Comparison of ENCODE assay signal across 15 mouse cellular contexts in the genomic region with DNA sequence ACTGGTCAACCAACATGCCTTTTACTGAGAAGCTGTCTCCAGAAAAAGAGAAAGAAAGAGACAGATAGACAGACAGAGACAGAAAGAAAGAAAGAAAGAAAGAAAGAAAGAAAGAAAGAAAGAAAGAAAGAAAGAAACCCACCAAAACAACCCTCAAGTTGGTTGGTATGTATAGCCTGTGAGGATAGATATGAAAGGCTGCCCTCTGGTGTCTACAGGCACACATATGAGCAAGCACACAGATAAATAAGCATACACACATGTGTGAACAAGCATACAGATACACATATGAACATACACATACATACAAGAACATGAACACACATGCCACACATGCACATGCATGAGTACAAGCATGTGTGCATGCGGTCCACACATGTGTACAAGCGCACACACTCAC.
A peak's percentile ranks its signal among the peaks of the same experiment; 100 is the strongest.
DNase-seq lines count a peak whose midpoint lies in the region; ATAC-seq and TF ChIP-seq lines count a peak whose summit lies in the region.
"Had no signal": no experiment of that assay in that cellular context is flagged by ENCODE, and none has a peak within 500 bp of the region (broad histone marks: within the 10 kb centered on the region; RNA-seq: fewer than 3 reads in every experiment).

No protein-coding gene starts in this region.

- H3K4me3 ChIP-seq in heart, adult 2 months, result no peak overlapping the region
- H3K4me3 ChIP-seq in stomach, postnatal 0 days (ENCODE audit: low read depth, low read length), result no peak overlapping the region
- H3K4me3 ChIP-seq: embryonic facial prominence, embryonic 13.5 days; liver, embryonic 15.5 days had no signal

- H3K4me2 ChIP-seq in stomach, postnatal 0 days (replicated peaks; ENCODE audit: low read depth), result no peak overlapping the region
- H3K4me2 ChIP-seq: embryonic facial prominence, embryonic 13.5 days; liver, embryonic 15.5 days; midbrain, embryonic 11.5 days had no signal

- H3K79me2 ChIP-seq in heart, adult 2 months (replicated peaks; ENCODE audit: control insufficient read depth, insufficient read depth, low read length), result no peaks in the 10 kb centered on the region

- H3K9ac ChIP-seq in heart, adult 2 months (ENCODE audit: low read depth, low read length), result no peak overlapping the region
- no peak overlapping the region for H3K9ac ChIP-seq in stomach, postnatal 0 days (ENCODE audit: low read length)
- H3K9ac ChIP-seq: embryonic facial prominence, embryonic 13.5 days; liver, embryonic 15.5 days had no signal

- no peak for ATAC-seq in stomach, postnatal 0 days (ENCODE audit: low FRiP score, low TSS enrichment)
- ATAC-seq: inflammation-experienced regulatory T-cells, adult 6 months had no signal

- TF ChIP-seq EP300 in heart, adult 2 months (IDR thresholded peaks at IDR 0.05; ENCODE audit: insufficient read depth, low read depth, low read length), result no peak
- no peak for TF ChIP-seq EP300 in stomach, postnatal 0 days (optimal IDR thresholded peaks at IDR 0.05)

- intact Hi-C loops in heart, adult 2 months (cut with DNase I), result no loop called here

- TF ChIP-seq POLR2A in heart, adult 2 months (IDR thresholded peaks at IDR 0.05; ENCODE audit: insufficient read depth, low read depth, low read length), result no peak

- WGBS in heart, adult 2 months, result 100% methylated on average over 2 of the region's 2 CpGs
- 94% methylated on average over 2 of the region's 2 CpGs for WGBS in stomach, postnatal 0 days

- no peak for DNase-seq in heart, adult 2 months
- DNase-seq in heart, postnatal 4 days, result no peak
- peak; percentile 10 for DNase-seq in kidney, postnatal 14 days
- no peak for DNase-seq in kidney, adult 11 months
- peak; percentile 35 for DNase-seq in lung, postnatal 36 days
- DNase-seq in lung, adult 18-20 months, result no peak
- DNase-seq in stomach, postnatal 0 days (ENCODE audit: low spot score), result no peak
- DNase-seq: adrenal gland, adult 8-10 months; cerebellum, adult 9-11 months; thymus, postnatal 36 days had no signal

- no peaks in the 10 kb centered on the region for H3K9me3 ChIP-seq in stomach, postnatal 0 days (ENCODE audit: control insufficient read depth, low read length)
- H3K9me3 ChIP-seq: embryonic facial prominence, embryonic 13.5 days; liver, embryonic 15.5 days had no signal

- TF ChIP-seq CTCF in heart, adult 2 months (IDR thresholded peaks at IDR 0.05), result peak; percentile 48
- TF ChIP-seq CTCF in stomach, postnatal 0 days (IDR thresholded peaks at IDR 0.05; ENCODE audit: low read depth), result peak; percentile 46

- no peaks in the 10 kb centered on the region for H3K36me3 ChIP-seq in heart, adult 2 months (ENCODE audit: control insufficient read depth, insufficient read depth, low read length)
- no peaks in the 10 kb centered on the region for H3K36me3 ChIP-seq in stomach, postnatal 0 days (ENCODE audit: control insufficient read depth, insufficient read depth, low read length)
- H3K36me3 ChIP-seq: embryonic facial prominence, embryonic 13.5 days; liver, embryonic 15.5 days had no signal

- no peaks in the 10 kb centered on the region for H3K4me1 ChIP-seq in heart, adult 2 months (ENCODE audit: control insufficient read depth, insufficient read depth, low read length)
- no peaks in the 10 kb centered on the region for H3K4me1 ChIP-seq in stomach, postnatal 0 days (replicated peaks; ENCODE audit: control insufficient read depth, insufficient read depth)
- H3K4me1 ChIP-seq: liver, embryonic 15.5 days had no signal

- no peak overlapping the region for H3K27ac ChIP-seq in heart, adult 2 months
- H3K27ac ChIP-seq in stomach, postnatal 0 days (replicated peaks), result no peak overlapping the region
- H3K27ac ChIP-seq: embryonic facial prominence, embryonic 13.5 days; liver, embryonic 15.5 days; macrophage had no signal

- no peaks in the 10 kb centered on the region for H3K27me3 ChIP-seq in heart, adult 2 months (ENCODE audit: control insufficient read depth, insufficient read depth, low read length)
- no peaks in the 10 kb centered on the region for H3K27me3 ChIP-seq in stomach, postnatal 0 days (ENCODE audit: control insufficient read depth, insufficient read depth, low read length)
- H3K27me3 ChIP-seq: embryonic facial prominence, embryonic 13.5 days; liver, embryonic 15.5 days had no signal

Comparison
In these comparisons a context has a peak if more than half of its experiments do, and no peak if none do; other contexts are left out.
1. DNase-seq: peak in kidney, postnatal 14 days (single experiment) and lung, postnatal 36 days (single experiment); none in heart, adult 2 months (0 of 2), heart, postnatal 4 days (single experiment), kidney, adult 11 months (single experiment), lung, adult 18-20 months (0 of 2) and stomach, postnatal 0 days (single experiment).